Mouse (Mus musculus): Measurements from ENCODE around the gene Npffr2. TPM values are rescaled to one million over a fixed set of nuclear protein-coding genes. Genes with fewer than 3 reads are reported as not detected.

The Npffr2 gene
- polyA plus RNA-seq, 1 experiment: 0.06 TPM

DNA sequence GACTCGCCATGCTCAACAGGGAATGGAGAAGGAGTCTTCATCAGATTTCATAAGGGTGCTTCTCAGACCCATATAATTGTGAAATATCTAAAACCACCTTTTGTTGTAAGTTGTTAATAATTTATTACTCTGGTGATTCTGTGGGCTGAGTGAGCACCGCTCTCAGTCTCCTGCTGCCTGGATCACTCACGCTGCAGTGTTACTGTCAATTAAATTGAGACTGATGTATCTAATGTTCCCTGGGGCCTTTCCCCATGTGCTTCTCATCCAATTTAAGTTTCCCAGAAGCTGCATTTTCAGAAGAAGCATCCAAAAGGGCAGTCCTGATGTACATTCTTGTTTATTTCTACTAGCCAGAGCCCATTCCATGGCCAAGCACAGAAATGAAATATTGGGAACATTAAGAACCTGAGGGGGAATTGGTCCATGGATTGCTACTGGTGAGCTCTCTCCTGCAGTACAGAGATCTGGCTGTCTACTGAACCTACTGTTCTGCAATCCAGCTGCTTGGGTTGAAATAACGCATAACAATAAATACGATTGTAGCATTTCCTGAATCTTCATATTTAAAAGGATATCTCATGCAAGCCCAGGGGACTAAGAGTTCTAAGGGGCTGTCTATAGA, 54.6 kb downstream of the Npffr2 start:
- TF ChIP-seq POLR2A (IDR thresholded peaks at IDR 0.05; ENCODE audit: control insufficient read depth, low read depth, low read length): no peak
- no peak for TF ChIP-seq CTCF (IDR thresholded peaks at IDR 0.05; ENCODE audit: control insufficient read depth, insufficient read depth, insufficient replicate concordance, low read depth, low read length)
- no peaks in the 10 kb centered on the region for H3K4me1 ChIP-seq (ENCODE audit: control insufficient read depth, insufficient read depth, low read length)
- no peak overlapping the region for H3K4me3 ChIP-seq (ENCODE audit: control insufficient read depth, low read depth, low read length)
- H3K27ac ChIP-seq (ENCODE audit: control insufficient read depth, insufficient read depth, low read depth, low read length): no peak overlapping the region
- no peaks in the 10 kb centered on the region for H3K36me3 ChIP-seq (ENCODE audit: control insufficient read depth, insufficient read depth, low read length)
- no peaks in the 10 kb centered on the region for H3K27me3 ChIP-seq (ENCODE audit: control insufficient read depth, insufficient read depth, low read length)

DNA sequence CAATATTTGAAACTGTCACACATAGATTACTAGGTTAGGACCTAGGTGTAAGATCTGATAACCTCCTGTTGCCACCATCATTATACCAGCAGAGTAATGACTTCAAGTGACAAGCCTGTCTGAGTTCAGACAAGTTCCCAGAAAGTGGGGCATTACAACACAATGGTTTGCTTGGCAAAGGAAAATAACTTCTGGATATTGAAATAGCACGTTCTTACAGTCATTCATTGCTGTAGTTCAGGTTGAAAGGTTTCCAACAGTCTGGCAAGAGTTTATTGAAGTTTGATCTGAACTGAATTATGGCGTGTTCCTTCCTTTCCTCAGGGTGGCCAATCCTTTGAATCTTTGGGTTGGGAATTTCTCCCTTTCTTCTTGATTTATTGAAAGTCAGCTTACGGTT, 57.8 kb downstream of the Npffr2 start:
- Histone ChIP-seq H3K36me3 (ENCODE audit: control insufficient read depth, insufficient read depth, low read length) (no peaks in the 10 kb centered on the region), H3K4me3 (ENCODE audit: control insufficient read depth, low read depth, low read length) (no peak overlapping the region), H3K4me1 (ENCODE audit: control insufficient read depth, insufficient read depth, low read length) (no peaks in the 10 kb centered on the region), H3K27ac (ENCODE audit: control insufficient read depth, insufficient read depth, low read depth, low read length) (no peak overlapping the region), H3K27me3 (ENCODE audit: control insufficient read depth, insufficient read depth, low read length) (no peaks in the 10 kb centered on the region)
- TF ChIP-seq POLR2A (IDR thresholded peaks at IDR 0.05; ENCODE audit: control insufficient read depth, low read depth, low read length) (no peak), CTCF (IDR thresholded peaks at IDR 0.05; ENCODE audit: control insufficient read depth, insufficient read depth, insufficient replicate concordance, low read depth, low read length) (no peak)

DNA sequence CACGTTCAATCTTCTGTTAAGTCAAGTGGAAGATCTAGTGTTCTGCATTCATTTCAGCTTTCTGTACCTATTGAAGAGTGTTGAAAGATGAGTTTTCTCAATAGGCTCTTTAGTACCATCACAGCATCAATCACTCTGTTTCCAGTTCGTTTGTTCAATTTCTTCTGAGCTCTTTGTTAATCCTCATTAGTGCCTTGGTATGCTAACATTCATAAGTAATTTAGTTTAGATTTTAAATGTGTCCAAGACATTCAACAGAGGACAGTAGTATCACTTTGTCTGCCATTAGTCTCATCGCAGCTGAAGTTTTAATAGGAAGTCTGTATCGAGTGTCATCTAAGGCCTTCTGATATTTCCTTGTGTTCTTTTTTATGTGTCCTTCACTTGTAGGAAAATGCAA, 65.1 kb downstream of the Npffr2 start:
- no peaks in the 10 kb centered on the region for H3K36me3 ChIP-seq (ENCODE audit: control insufficient read depth, insufficient read depth, low read length)

DNA sequence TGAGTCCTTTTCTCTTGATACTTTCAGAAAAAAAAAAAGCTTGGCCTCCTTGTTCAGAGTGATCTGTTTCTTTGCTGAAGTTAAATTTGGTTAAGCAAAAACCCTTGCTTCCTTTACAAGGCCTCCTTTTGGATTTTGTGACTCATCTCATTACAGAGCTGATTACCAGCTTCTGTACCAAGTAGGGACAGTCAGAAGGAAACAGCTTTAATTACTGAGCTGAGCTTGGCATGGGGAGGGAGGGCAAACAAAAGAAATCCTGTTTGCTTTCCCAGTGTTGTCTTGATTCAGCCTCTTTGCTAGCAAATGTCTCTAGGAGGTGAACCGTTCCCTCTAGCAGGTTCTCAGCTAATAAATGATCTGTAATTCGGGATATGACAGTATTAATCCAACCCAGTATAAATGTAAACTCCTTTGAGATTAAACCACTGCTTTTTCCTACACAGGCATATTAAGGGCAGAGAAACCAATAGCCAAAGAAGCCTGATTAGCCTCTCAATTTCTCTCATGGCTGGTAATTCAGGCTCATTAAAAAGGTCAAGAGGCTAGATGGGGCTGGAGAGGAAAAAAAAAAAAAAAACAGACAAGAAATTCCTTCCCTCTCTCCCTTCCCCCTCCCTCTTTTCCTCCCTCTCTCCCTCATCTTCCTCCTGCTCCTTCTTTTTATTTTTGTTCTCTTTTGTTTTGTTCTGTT, 84.2 kb downstream of the Npffr2 start:
- Histone ChIP-seq H3K36me3 (ENCODE audit: control insufficient read depth, insufficient read depth, low read length) (no peaks in the 10 kb centered on the region), H3K4me1 (ENCODE audit: control insufficient read depth, insufficient read depth, low read length) (no peaks in the 10 kb centered on the region), H3K4me3 (ENCODE audit: control insufficient read depth, low read depth, low read length) (no peak overlapping the region), H3K27me3 (ENCODE audit: control insufficient read depth, insufficient read depth, low read length) (no peaks in the 10 kb centered on the region), H3K27ac (ENCODE audit: control insufficient read depth, insufficient read depth, low read depth, low read length) (no peak overlapping the region)
- TF ChIP-seq POLR2A (IDR thresholded peaks at IDR 0.05; ENCODE audit: control insufficient read depth, low read depth, low read length): no peak
- TF ChIP-seq CTCF (IDR thresholded peaks at IDR 0.05; ENCODE audit: control insufficient read depth, insufficient read depth, insufficient replicate concordance, low read depth, low read length): no peak

More for the DNA sequence above, 65.1 kb downstream of the Npffr2 start:
- no peak overlapping the region for H3K27ac ChIP-seq (ENCODE audit: control insufficient read depth, insufficient read depth, low read depth, low read length)
- TF ChIP-seq POLR2A (IDR thresholded peaks at IDR 0.05; ENCODE audit: control insufficient read depth, low read depth, low read length) (no peak), CTCF (IDR thresholded peaks at IDR 0.05; ENCODE audit: control insufficient read depth, insufficient read depth, insufficient replicate concordance, low read depth, low read length) (no peak)
- H3K27me3 ChIP-seq (ENCODE audit: control insufficient read depth, insufficient read depth, low read length): no peaks in the 10 kb centered on the region
- no peak overlapping the region for H3K4me3 ChIP-seq (ENCODE audit: control insufficient read depth, low read depth, low read length)
- H3K4me1 ChIP-seq (ENCODE audit: control insufficient read depth, insufficient read depth, low read length): no peaks in the 10 kb centered on the region

DNA sequence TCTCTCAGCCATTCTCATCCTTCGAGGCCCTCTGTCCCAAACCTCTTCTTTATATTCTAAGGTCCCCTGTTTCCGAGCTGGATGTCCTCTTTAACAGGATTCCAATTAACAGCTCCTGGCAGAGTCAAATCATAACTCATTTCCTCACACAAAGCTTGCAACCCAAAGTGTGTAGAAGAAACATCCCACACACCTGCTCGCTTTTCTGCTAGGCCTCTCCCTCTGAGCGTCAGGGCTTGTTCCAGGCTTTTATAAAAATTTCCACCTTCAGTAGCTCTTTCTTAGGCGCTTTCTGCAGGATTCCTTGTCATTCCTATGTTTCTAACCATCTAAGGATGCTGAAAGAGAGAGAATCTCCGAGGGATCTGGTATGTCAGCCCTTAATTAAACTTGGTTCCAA, 85.0 kb downstream of the Npffr2 start:
- H3K36me3 ChIP-seq (ENCODE audit: control insufficient read depth, insufficient read depth, low read length): no peaks in the 10 kb centered on the region
- no peak overlapping the region for H3K4me3 ChIP-seq (ENCODE audit: control insufficient read depth, low read depth, low read length)
- TF ChIP-seq CTCF (IDR thresholded peaks at IDR 0.05; ENCODE audit: control insufficient read depth, insufficient read depth, insufficient replicate concordance, low read depth, low read length) (no peak), POLR2A (IDR thresholded peaks at IDR 0.05; ENCODE audit: control insufficient read depth, low read depth, low read length) (no peak)
- no peak overlapping the region for H3K27ac ChIP-seq (ENCODE audit: control insufficient read depth, insufficient read depth, low read depth, low read length)
- H3K4me1 ChIP-seq (ENCODE audit: control insufficient read depth, insufficient read depth, low read length): no peaks in the 10 kb centered on the region
- H3K27me3 ChIP-seq (ENCODE audit: control insufficient read depth, insufficient read depth, low read length): no peaks in the 10 kb centered on the region

DNA sequence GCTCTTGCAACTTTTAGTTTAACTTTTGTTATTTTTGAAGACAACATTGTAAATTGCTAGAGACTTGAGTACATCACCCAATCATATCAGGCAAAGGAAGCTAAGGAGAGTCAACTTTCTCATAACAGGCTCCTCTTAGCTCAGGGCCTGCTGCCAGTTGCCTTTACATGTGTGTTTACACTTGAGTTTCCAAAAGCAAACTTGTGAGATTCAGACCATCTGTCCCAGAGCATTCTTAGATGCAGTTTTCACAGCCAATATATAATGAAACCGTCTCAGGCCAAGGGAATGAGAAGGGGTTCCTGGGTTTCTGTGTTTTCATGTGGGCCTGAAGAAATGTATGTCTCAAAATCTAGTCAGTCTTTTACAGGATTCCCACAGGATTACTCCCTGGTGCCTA, 104.4 kb downstream of the Npffr2 start:
- Histone ChIP-seq H3K27me3 (ENCODE audit: control insufficient read depth, insufficient read depth, low read length) (no peaks in the 10 kb centered on the region), H3K36me3 (ENCODE audit: control insufficient read depth, insufficient read depth, low read length) (no peaks in the 10 kb centered on the region), H3K27ac (ENCODE audit: control insufficient read depth, insufficient read depth, low read depth, low read length) (no peak overlapping the region), H3K4me1 (ENCODE audit: control insufficient read depth, insufficient read depth, low read length) (no peaks in the 10 kb centered on the region), H3K4me3 (ENCODE audit: control insufficient read depth, low read depth, low read length) (no peak overlapping the region)
- TF ChIP-seq CTCF (IDR thresholded peaks at IDR 0.05; ENCODE audit: control insufficient read depth, insufficient read depth, insufficient replicate concordance, low read depth, low read length) (no peak), POLR2A (IDR thresholded peaks at IDR 0.05; ENCODE audit: control insufficient read depth, low read depth, low read length) (no peak)

Other genes with a start within 250 kb of the Npffr2 start
- 0.12 TPM in 1 of 2 replicates, not detected in the other for gene Gc, start 69.5 kb upstream of the Npffr2 start, polyA plus RNA-seq (2012; rRNA removed)